Mouse (Mus musculus): ENCODE measurements around the gene Pitx2. TPM values are rescaled to one million over a fixed set of nuclear protein-coding genes. Genes with fewer than 3 reads are reported as not detected.

The Pitx2 gene
- polyA plus RNA-seq, 1 experiment from 2014 or later = 59.2 TPM

DNA sequence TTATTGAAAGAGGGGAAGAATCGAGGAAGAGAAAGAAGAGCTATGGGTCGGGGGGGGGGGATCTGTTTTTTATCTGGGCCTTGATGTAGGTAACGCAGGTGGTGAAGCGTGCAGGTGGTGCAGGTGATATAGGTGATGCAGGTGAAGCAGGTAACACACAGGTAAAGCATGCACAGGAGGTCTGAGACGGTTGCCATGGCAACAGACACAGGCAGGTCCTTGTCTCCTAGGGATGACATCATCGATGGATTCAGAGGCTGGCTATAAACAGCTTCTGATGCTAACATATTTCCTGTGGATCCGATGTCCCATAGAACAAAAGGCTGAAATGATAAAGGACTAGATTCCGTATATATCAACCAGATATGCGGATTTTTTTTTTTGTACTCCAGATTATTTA is 51.3 kb downstream of the Pitx2 start:
- Histone ChIP-seq H3K27me3 (no peaks in the 10 kb centered on the region), H3K27ac (no peak overlapping the region), H3K9ac (replicated peaks) (no peak overlapping the region), H3K36me3 (no peaks in the 10 kb centered on the region), H3K4me3 (replicated peaks) (no peak overlapping the region), H3K9me3 (no peaks in the 10 kb centered on the region), H3K4me1 (replicated peaks) (no peaks in the 10 kb centered on the region), H3K4me2 (replicated peaks) (no peak overlapping the region)
- WGBS = 89% methylated on average over 9 of the region's 9 CpGs
- no peak for ATAC-seq

DNA sequence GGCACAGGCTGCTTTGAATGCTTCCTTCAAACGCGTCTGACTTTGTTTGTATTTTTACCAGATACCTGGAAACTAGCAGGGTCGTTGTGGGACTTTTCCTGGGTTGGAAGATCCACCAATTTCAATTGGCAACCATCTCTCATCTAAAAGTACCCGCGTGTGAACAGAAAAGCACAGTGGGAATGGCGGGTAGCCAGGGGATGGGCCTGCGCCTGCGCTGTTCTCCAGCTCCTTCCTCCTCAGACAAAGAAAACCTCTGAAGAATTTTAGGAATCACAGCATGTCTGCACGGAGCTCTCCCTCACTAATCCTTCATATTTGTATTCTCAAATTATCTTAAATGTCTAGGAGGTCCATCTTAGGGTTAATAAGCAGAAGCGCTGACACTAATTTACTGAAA is 54.6 kb downstream of the Pitx2 start:
- H3K9me3 ChIP-seq = no peaks in the 10 kb centered on the region
- no peaks in the 10 kb centered on the region for H3K4me1 ChIP-seq (replicated peaks)
- no peaks in the 10 kb centered on the region for H3K27me3 ChIP-seq
- H3K4me2 ChIP-seq (replicated peaks) = no peak overlapping the region
- 53% methylated on average over 10 of the region's 10 CpGs for WGBS
- H3K36me3 ChIP-seq = no peaks in the 10 kb centered on the region
- H3K4me3 ChIP-seq (replicated peaks) = no peak overlapping the region
- no peak for ATAC-seq
- H3K9ac ChIP-seq (replicated peaks) = no peak overlapping the region
- H3K27ac ChIP-seq = no peak overlapping the region

DNA sequence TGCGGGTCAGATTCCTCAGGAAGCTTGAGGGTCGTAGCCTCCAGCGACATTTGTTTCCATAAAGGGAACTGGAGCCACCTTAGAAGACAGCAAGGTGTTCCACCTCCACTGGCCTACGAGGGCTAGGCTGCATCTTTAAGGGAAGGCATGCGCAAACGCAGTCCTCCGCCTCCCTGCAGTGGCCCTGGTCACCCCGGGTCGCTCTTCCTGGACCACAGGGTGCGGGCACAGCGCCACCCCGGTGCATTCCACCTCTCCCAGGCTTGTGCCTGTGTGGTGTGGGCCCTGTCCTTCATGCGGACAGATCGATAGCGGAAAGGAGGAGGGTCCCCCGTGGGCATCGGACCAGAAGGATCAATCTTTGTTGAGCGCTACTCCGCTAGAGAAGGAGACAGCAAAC is 56.6 kb downstream of the Pitx2 start:
- Histone ChIP-seq H3K27me3 (no peaks in the 10 kb centered on the region), H3K27ac (no peak overlapping the region), H3K9ac (replicated peaks) (no peak overlapping the region), H3K9me3 (no peaks in the 10 kb centered on the region), H3K36me3 (no peaks in the 10 kb centered on the region), H3K4me1 (replicated peaks) (no peaks in the 10 kb centered on the region), H3K4me3 (replicated peaks) (peak overlapping the region; percentile 36), H3K4me2 (replicated peaks) (peak overlapping the region; percentile 45)
- WGBS = 58% methylated on average over 19 of the region's 19 CpGs
- ATAC-seq = 0 out of 2 replicates have a peak, but pooled peaks have one; percentile 43

DNA sequence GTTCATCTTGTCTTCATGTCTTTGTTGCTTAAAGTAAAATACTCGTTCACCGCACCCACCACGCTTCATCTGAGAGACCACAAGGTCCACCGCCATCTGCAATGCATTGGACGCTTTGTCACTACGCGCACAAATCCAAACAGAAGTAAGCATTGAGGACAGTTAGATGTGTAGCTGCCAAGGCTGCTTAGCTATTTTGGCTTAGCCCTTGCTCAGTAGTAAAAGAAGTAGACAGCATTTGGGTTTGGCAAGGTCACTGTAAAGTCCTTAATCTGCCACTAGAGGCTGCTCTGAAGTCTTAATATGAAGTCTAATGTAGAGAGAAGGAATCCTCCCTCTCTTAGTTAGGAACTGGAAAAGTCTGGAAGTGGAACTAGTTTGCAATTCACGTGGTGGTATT is 57.1 kb downstream of the Pitx2 start:
- ATAC-seq = no peak
- no peak overlapping the region for H3K27ac ChIP-seq
- H3K4me1 ChIP-seq (replicated peaks) = no peaks in the 10 kb centered on the region
- H3K4me3 ChIP-seq (replicated peaks) = peak overlapping the region; percentile 36
- no peak overlapping the region for H3K9ac ChIP-seq (replicated peaks)
- no peaks in the 10 kb centered on the region for H3K27me3 ChIP-seq
- H3K9me3 ChIP-seq = no peaks in the 10 kb centered on the region
- 56% methylated on average over 8 of the region's 8 CpGs for WGBS
- H3K4me2 ChIP-seq (replicated peaks) = peak overlapping the region; percentile 45
- no peaks in the 10 kb centered on the region for H3K36me3 ChIP-seq

DNA sequence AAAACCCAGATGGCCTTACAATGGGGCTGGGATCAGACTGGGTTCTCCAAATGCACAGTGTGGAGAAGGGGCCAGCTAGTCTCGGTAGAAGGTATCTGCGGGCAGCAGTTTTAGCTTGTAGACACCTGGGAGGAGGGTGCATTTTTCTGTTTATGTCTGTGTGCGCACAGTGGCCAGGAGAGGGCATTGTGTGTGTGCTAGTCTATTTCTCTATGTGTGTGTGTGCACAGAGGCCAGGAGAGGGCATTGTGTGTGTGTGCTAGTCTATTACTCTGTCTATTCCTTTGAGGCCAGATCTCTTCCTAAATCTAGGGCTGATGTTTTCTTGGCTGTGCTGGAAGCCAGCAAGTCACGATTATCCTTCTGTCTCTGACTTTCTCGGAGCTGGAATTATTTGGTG is 58.8 kb downstream of the Pitx2 start:
- 81% methylated on average over 5 of the region's 5 CpGs for WGBS
- no peak for ATAC-seq
- H3K36me3 ChIP-seq = no peaks in the 10 kb centered on the region

More for the DNA sequence above, 58.8 kb downstream of the Pitx2 start:
- H3K4me3 ChIP-seq (replicated peaks) = no peak overlapping the region
- no peaks in the 10 kb centered on the region for H3K4me1 ChIP-seq (replicated peaks)
- no peak overlapping the region for H3K27ac ChIP-seq
- H3K27me3 ChIP-seq = no peaks in the 10 kb centered on the region
- H3K9ac ChIP-seq (replicated peaks) = no peak overlapping the region
- no peak overlapping the region for H3K4me2 ChIP-seq (replicated peaks)
- no peaks in the 10 kb centered on the region for H3K9me3 ChIP-seq

Other genes starting within 250 kb of the Pitx2 start
- 0.77 and 0.79 TPM in 2 replicates for gene Enpep, start 132.8 kb downstream of the Pitx2 start, polyA plus RNA-seq (2015; fragmentation: Nextera tagmentation; extraction: Ambion mirVana)

Data from midbrain, embryonic 13.5 days (tissue).